Mouse (Mus musculus) kidney, embryonic 14.5 days (tissue): ENCODE data around the gene Tspan4. TPM values are rescaled to one million over a fixed set of nuclear protein-coding genes. Genes with fewer than 3 reads are reported as not detected.

ENCODE experiments used
- ATAC-seq: fragments of 200-750 bp; cut with Nextera tagmentation; 2 replicates; pipeline ENCODE4 v1.8.0; 2017; ENCODE audit warnings: moderate number of reproducible peaks, mild to moderate bottlenecking, moderate TSS enrichment, moderate library complexity; ENCODE audit not compliant: low FRiP score, low TSS enrichment
- H3K27ac ChIP-seq: fragments of 300-500 bp; sonication (generic); 2 replicates; pipeline ENCODE4 v1.5.1; 2014; ENCODE audit warnings: low read depth, mild to moderate bottlenecking, low read length, moderate library complexity, mixed read lengths
- H3K27me3 ChIP-seq: fragments of 300-500 bp; sonication (generic); 2 replicates; pipeline ENCODE4 v1.6.1; 2014; ENCODE audit warnings: mild to moderate bottlenecking, low read length; ENCODE audit not compliant: control insufficient read depth, insufficient read depth
- H3K36me3 ChIP-seq: fragments of 300-500 bp; sonication (generic); 2 replicates; pipeline ENCODE4 v1.6.1; 2014; ENCODE audit warnings: low read length, mixed read lengths; ENCODE audit not compliant: control insufficient read depth, insufficient read depth
- H3K4me1 ChIP-seq: fragments of 300-500 bp; sonication (generic); 2 replicates; pipeline ENCODE4 v1.6.1; 2014; ENCODE audit warnings: low read length, mixed read lengths; ENCODE audit not compliant: control insufficient read depth, insufficient read depth
- H3K4me2 ChIP-seq: fragments of 300-500 bp; sonication (generic); replicated peaks from 2 replicates; pipeline ENCODE4 v1.6.1; 2014; ENCODE audit warnings: low read depth, mild to moderate bottlenecking, low read length
- H3K4me3 ChIP-seq: fragments of 300-500 bp; sonication (generic); 2 replicates; pipeline ENCODE4 v1.5.1; 2014; ENCODE audit warnings: mild to moderate bottlenecking, low read length
- H3K9ac ChIP-seq: fragments of 300-500 bp; sonication (generic); 2 replicates; pipeline ENCODE4 v1.6.1; 2014; ENCODE audit warnings: low read depth, mild to moderate bottlenecking, low read length, moderate library complexity
- H3K9me3 ChIP-seq: fragments of 300-500 bp; sonication (generic); 2 replicates; pipeline ENCODE4 v1.6.1; 2016; ENCODE audit warnings: low read length; ENCODE audit not compliant: control insufficient read depth
- WGBS: fragments of 180-500 bp; shearing (Covaris S2); extraction: QIAGEN DNeasy Blood & Tissue Kit; methylation state at CpG from one replicate; pipeline ENCODE4 v1.1.7; 2014; 5-methylcytosine and 5-hydroxymethylcytosine counted together
- polyA plus RNA-seq: library from polyadenylated mRNA; unstranded; fragments of >200 nt; fragmentation: Nextera tagmentation; extraction: Ambion mirVana; gene quantifications from 2 replicates; pipeline ENCODE4 v1.2.1, GENCODE M21; 2014

Gene Tspan4
- polyA plus RNA-seq, 1 experiment from 2014 or later, result 90.2 TPM

DNA sequence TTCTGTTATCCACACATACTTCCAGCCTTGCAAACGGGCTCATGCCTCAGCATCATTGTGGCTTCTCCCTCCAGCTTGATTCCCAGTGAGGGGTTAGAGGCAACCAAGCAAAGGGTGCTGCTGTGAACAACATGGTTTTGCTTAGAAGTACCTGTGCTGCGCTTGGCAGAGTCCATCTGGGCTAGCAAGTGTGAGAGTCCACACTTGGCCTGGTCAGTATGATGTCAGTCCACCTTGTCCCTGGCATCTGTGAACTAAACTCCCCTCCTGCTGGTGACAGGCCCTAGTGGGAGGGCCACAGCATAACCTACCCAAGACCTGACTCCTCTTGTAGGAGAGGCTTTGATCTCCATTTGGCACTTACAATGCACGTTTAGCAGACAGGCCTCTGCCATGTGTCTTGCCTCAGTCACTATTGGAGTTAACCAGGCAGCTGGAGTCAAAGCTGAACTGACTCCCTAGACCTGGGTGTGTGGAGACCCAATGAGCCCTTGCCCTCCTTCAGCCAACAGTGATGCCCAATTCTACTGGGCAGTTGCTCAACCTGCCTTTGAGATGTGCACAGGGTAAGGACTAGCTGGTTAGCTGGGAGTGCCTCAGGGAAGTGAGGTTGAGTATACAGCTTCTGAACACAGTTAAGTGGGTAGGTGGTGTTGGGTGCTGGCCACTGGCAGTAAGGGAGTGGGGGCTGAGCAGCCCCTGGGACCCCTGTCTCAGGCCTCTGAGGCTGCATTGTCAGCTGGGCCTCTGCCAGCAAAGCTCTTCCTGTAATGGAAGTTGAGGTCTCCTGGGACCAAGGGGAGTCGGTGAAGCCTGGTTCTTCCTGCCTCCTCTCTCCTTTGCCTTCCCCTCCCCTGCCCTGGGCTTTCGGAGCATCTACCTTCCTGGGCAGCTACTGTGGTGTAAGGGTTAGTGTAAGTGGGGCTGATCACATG, 9.4 kb downstream of the Tspan4 start:
- H3K27me3 ChIP-seq, result no peaks in the 10 kb centered on the region
- no peak overlapping the region for H3K4me2 ChIP-seq
- no peak overlapping the region for H3K27ac ChIP-seq
- ATAC-seq, result no peak
- H3K9me3 ChIP-seq, result no peaks in the 10 kb centered on the region
- H3K36me3 ChIP-seq, result no peaks in the 10 kb centered on the region; the same call in 1 of the 2 replicates
- no peak overlapping the region for H3K4me3 ChIP-seq
- peaks cover 22% of the 10 kb centered on the region; the same call in 1 of the 2 replicates for H3K4me1 ChIP-seq
- WGBS, result 57% methylated on average over 5 of the region's 5 CpGs
- H3K9ac ChIP-seq, result no peak overlapping the region

DNA sequence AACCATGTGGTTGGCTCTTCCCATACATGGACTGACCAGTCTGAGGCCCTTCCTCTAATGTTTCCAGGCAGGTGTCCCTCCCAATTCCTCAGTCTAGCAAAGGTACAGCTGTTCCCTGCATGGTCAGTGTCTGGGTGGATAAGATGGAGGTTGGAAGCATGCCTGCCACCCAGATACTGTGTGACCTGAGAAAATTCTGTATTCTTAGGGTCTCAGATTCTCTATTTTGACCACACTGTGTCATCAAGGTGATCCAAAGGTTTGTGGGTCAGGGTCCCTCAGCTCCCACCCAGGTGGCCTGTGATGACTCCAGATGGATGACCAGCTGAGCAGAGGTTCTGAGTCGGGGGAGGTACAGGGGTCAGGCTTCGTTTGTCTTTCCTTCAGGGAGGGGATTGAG, 10.1 kb downstream of the Tspan4 start:
- Histone ChIP-seq H3K36me3 (no peaks in the 10 kb centered on the region; the same call in 1 of the 2 replicates), H3K9ac (no peak overlapping the region), H3K27me3 (no peaks in the 10 kb centered on the region), H3K27ac (no peak overlapping the region), H3K9me3 (no peaks in the 10 kb centered on the region), H3K4me3 (no peak overlapping the region), H3K4me1 (peaks cover 22% of the 10 kb centered on the region; the same call in 1 of the 2 replicates), H3K4me2 (no peak overlapping the region)
- ATAC-seq, result no peak
- 63% methylated on average over 2 of the region's 2 CpGs for WGBS

DNA sequence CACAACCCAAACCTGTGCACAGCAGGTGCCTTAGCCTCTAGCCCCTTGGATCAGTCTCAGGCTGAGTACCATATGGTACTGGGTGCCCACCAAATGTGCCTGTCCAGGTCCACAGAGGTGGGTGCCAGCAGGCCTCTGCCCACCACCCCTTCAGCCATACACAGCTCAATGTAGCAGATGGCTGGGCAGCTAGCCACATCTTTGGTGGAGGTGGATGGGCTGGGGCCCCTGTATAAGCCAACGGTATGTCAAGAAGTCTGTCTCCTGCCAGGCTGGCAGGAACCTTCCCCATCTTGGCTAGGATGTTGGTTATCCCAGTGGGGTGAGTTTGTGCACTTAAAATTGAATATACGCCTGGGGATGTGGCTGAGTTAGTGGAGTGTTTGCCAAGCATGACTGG, 10.6 kb downstream of the Tspan4 start:
- H3K4me3 ChIP-seq, result no peak overlapping the region
- H3K27ac ChIP-seq, result no peak overlapping the region
- H3K4me2 ChIP-seq, result no peak overlapping the region
- H3K4me1 ChIP-seq, result peaks cover 22% of the 10 kb centered on the region; the same call in 1 of the 2 replicates
- H3K36me3 ChIP-seq, result no peaks in the 10 kb centered on the region; the same call in 1 of the 2 replicates
- H3K9me3 ChIP-seq, result no peaks in the 10 kb centered on the region
- ATAC-seq, result no peak
- 96% methylated on average over 2 of the region's 2 CpGs for WGBS
- no peak overlapping the region for H3K9ac ChIP-seq
- no peaks in the 10 kb centered on the region for H3K27me3 ChIP-seq

DNA sequence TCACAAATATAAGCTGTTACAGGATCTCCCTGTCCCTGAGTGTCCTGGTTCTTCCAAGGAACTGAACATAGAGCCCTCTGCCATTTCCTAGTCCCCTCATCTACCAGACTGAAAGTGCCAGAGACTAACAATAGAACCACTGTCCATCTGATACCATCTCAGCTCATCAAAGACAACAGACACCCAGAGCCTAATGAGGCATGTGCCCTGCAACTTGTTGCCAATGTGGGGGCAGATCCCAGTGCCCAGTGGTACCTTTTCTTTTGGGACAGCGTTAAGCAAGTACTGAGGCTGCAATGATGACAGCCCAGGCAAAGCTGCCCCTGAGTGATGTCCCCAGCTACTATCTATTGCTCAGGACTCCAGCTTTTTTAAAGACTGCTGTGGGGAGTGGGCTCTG, 11.2 kb downstream of the Tspan4 start:
- no peaks in the 10 kb centered on the region for H3K9me3 ChIP-seq
- peaks cover 18% of the 10 kb centered on the region; the same call in 1 of the 2 replicates for H3K4me1 ChIP-seq
- 67% methylated on average over 1 of the region's 1 CpGs for WGBS
- no peaks in the 10 kb centered on the region; the same call in 1 of the 2 replicates for H3K36me3 ChIP-seq
- no peak overlapping the region for H3K4me3 ChIP-seq
- H3K27me3 ChIP-seq, result no peaks in the 10 kb centered on the region
- H3K27ac ChIP-seq, result no peak overlapping the region
- no peak overlapping the region for H3K4me2 ChIP-seq
- H3K9ac ChIP-seq, result no peak overlapping the region
- no peak for ATAC-seq

DNA sequence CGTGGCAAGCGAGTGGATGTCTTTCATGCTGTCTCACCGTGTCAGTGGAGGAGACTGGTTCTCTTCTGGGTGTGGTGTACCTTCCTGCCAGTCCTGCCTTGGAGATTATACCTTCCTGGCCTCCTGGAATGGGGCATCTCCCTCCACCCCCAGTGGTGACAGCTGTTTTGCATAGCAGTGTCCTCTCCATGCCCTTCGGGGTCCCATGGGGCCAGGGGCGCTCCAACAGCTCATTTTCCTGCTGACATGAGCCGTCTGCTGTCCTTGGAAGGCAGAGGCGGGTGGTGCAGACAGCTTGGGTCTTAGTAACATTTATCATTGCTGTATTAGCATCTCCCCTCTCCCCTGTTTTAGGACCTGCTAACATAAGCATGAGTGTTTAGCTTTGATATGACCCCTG, 12.1 kb downstream of the Tspan4 start:
- H3K4me1 ChIP-seq, result peaks cover 12% of the 10 kb centered on the region; the same call in 1 of the 2 replicates
- no peak overlapping the region for H3K4me2 ChIP-seq
- no peaks in the 10 kb centered on the region for H3K9me3 ChIP-seq
- H3K4me3 ChIP-seq, result no peak overlapping the region
- H3K27ac ChIP-seq, result no peak overlapping the region
- H3K27me3 ChIP-seq, result no peaks in the 10 kb centered on the region
- WGBS, result 74% methylated on average over 7 of the region's 7 CpGs
- peaks cover 7% of the 10 kb centered on the region; the same call in 1 of the 2 replicates for H3K36me3 ChIP-seq
- no peak overlapping the region for H3K9ac ChIP-seq
- no peak for ATAC-seq

DNA sequence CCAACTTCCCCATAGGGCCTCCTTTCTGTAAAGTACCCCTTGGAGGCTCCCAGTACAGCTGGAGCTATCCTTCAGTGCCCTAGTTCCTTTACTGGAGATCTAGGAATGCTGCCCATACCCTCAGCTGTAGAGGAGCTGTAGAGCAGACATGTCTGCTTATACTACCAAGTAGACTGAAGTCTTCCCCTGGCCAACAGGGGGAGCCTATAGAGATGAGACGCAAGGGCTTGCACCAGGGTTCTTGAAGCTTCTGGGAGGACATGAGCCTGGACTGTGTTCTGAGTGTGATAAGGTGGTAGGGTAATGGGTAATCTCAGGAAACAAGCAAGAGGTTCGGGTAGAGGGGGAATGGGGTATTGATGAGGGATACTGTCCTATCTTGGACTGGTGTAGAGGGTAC, 16.1 kb downstream of the Tspan4 start:
- Histone ChIP-seq H3K9me3 (no peaks in the 10 kb centered on the region), H3K4me2 (no peak overlapping the region), H3K36me3 (peaks cover 30% of the 10 kb centered on the region), H3K4me3 (no peak overlapping the region), H3K27ac (no peak overlapping the region), H3K4me1 (no peaks in the 10 kb centered on the region), H3K9ac (no peak overlapping the region), H3K27me3 (no peaks in the 10 kb centered on the region)
- ATAC-seq, result no peak
- 81% methylated on average over 2 of the region's 2 CpGs for WGBS

DNA sequence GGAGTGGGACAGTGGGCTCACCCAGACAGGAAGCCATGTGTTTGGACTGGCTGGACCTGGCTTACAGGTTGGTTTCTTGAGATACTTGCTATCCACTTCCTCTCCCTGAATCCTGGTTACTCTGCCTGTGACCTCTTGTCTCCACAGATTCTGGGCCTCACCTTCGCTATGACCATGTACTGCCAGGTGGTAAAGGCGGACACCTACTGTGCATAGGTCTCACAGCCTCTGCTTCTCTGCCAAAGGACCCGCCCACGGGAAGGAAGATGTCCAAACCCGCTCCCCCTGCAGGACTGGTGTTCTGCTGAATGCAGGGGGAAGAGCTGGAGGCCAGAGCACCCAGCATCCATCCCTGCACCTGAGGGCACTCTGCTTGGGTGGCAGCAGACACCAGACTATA, 17.7 kb downstream of the Tspan4 start:
- H3K27me3 ChIP-seq, result no peaks in the 10 kb centered on the region
- H3K4me1 ChIP-seq, result no peaks in the 10 kb centered on the region
- no peak overlapping the region for H3K4me2 ChIP-seq
- no peak overlapping the region for H3K9ac ChIP-seq
- H3K27ac ChIP-seq, result no peak overlapping the region
- no peaks in the 10 kb centered on the region for H3K9me3 ChIP-seq
- no peak for ATAC-seq
- 91% methylated on average over 5 of the region's 5 CpGs for WGBS
- no peak overlapping the region for H3K4me3 ChIP-seq
- H3K36me3 ChIP-seq, result peaks cover 30% of the 10 kb centered on the region

DNA sequence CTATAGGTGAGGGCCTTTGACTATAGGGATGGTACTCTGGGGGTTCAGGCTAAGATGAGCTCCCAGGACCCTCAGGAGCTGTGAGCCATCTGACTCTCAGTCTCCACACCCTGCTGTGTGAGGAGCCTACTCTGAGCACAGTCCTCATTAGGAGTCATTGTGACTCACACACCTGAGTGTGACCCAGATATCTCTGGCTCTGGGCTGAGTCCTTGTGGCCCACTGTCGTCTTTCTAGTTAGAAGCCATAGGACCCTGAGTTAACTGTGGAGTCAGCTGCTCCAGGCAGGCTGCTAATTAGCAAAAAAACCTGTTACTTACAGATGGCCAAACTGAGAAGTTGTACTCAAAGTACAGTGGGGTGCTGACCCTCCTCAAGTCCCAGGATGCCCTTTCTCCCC, 18.7 kb downstream of the Tspan4 start:
- Histone ChIP-seq H3K27me3 (no peaks in the 10 kb centered on the region), H3K27ac (no peak overlapping the region), H3K4me1 (no peaks in the 10 kb centered on the region), H3K9me3 (no peaks in the 10 kb centered on the region), H3K4me3 (no peak overlapping the region), H3K9ac (no peak overlapping the region), H3K36me3 (peaks cover 32% of the 10 kb centered on the region), H3K4me2 (no peak overlapping the region)
- no peak for ATAC-seq
- 68% methylated on average over 1 of the region's 1 CpGs for WGBS

DNA sequence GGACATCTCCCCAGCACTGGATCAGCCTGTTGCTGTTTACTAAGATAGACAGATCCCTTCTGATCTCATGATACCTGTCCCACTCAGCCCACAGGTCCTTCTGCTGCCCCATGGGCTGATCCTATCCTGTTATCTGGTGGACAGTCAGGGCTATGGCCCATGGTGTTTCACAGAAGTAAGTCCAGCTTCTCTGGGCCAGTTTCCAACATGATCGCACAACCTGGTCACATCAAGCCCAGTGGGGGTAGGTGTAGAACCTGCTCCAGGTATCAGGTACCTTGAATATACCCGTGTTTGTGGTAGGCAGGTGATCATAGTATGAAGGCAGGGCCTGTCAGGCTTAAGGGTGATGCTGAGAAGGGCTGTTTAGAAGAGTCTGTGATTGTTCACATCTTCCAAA, 20.3 kb downstream of the Tspan4 start:
- no peak overlapping the region for H3K4me3 ChIP-seq
- H3K36me3 ChIP-seq, result peaks cover 32% of the 10 kb centered on the region
- no peak for ATAC-seq
- H3K4me1 ChIP-seq, result peaks cover 8% of the 10 kb centered on the region; the same call in 1 of the 2 replicates
- H3K27ac ChIP-seq, result no peak overlapping the region
- H3K9ac ChIP-seq, result no peak overlapping the region
- H3K4me2 ChIP-seq, result no peak overlapping the region
- 98% methylated on average over 2 of the region's 2 CpGs for WGBS
- H3K9me3 ChIP-seq, result no peaks in the 10 kb centered on the region
- no peaks in the 10 kb centered on the region for H3K27me3 ChIP-seq
